ENCODE assay signal across 10 mouse cellular contexts in genomic region chr9:72753741-72754140, GRCm38 (mm10). TPM values are rescaled to one million over a fixed set of nuclear protein-coding genes. Genes with fewer than 3 reads are reported as not detected.
DNase-seq lines count a peak whose midpoint lies in the region; ATAC-seq and TF ChIP-seq lines count a peak whose summit lies in the region.
"Had no signal": no experiment of that assay in that cellular context is flagged by ENCODE, and none has a peak within 500 bp of the region (broad histone marks: within the 10 kb centered on the region; RNA-seq: fewer than 3 reads in every experiment).

No protein-coding gene starts in this region.

- 73% methylated on average over 7 of the region's 7 CpGs for WGBS in bone marrow, adult 2 months
- 4% methylated on average over 7 of the region's 7 CpGs for WGBS in forebrain, embryonic 16.5 days
- WGBS in midbrain, postnatal 0 days = 16% methylated on average over 7 of the region's 7 CpGs

- H3K27ac ChIP-seq in bone marrow, adult 2 months (ENCODE audit: control insufficient read depth, insufficient read depth, low read depth, low read length, poor library complexity) = peak overlapping the region; percentile 34; the same call in 1 of the 2 replicates
- H3K27ac ChIP-seq in forebrain, embryonic 16.5 days (ENCODE audit: low read length) = no peak overlapping the region
- no peak overlapping the region for H3K27ac ChIP-seq in midbrain, postnatal 0 days (ENCODE audit: low read depth, low read length)
- H3K27ac ChIP-seq: kidney, postnatal 0 days had no signal

- peaks cover 2% of the 10 kb centered on the region; the same call in 1 of the 2 replicates for H3K4me1 ChIP-seq in bone marrow, adult 2 months (ENCODE audit: control insufficient read depth, insufficient read depth, low read length)
- H3K4me1 ChIP-seq in forebrain, embryonic 16.5 days (replicated peaks; ENCODE audit: control insufficient read depth, insufficient read depth, low read length) = peaks cover 6% of the 10 kb centered on the region; the same call in 1 of the 2 replicates
- H3K4me1 ChIP-seq in midbrain, postnatal 0 days (ENCODE audit: insufficient read depth, low read length) = no peaks in the 10 kb centered on the region

- no peak for TF ChIP-seq CTCF in bone marrow, adult 2 months (IDR thresholded peaks at IDR 0.05; ENCODE audit: control insufficient read depth, insufficient read depth, low read length)
- no peak for TF ChIP-seq CTCF in midbrain, postnatal 0 days (IDR thresholded peaks at IDR 0.05)

- H3K4me3 ChIP-seq in bone marrow, adult 2 months (replicated peaks; ENCODE audit: control insufficient read depth, low read depth, low read length) = no peak overlapping the region
- H3K4me3 ChIP-seq in forebrain, embryonic 16.5 days (replicated peaks; ENCODE audit: low read length) = no peak overlapping the region
- no peak overlapping the region for H3K4me3 ChIP-seq in midbrain, postnatal 0 days (ENCODE audit: low read depth, low read length)

- peak; percentile 41 for ATAC-seq in forebrain, embryonic 16.5 days
- ATAC-seq in midbrain, postnatal 0 days (ENCODE audit: low FRiP score) = no peak
- ATAC-seq: activated CD4-positive, CD25-positive, alpha-beta regulatory T cell, adult 4 months had no signal

- TF ChIP-seq POLR2A in bone marrow, adult 2 months (IDR thresholded peaks at IDR 0.05; ENCODE audit: borderline replicate concordance, control insufficient read depth, low read depth, low read length) = no peak

- H3K27me3 ChIP-seq in forebrain, embryonic 16.5 days (replicated peaks; ENCODE audit: control insufficient read depth, insufficient read depth, low read length) = no peaks in the 10 kb centered on the region
- no peaks in the 10 kb centered on the region for H3K27me3 ChIP-seq in midbrain, postnatal 0 days (ENCODE audit: insufficient read depth, low read length)

- DNase-seq in cerebellum, postnatal 10 days = peak; percentile 81 to 86
- peak; percentile 68 for DNase-seq in midbrain, postnatal 0 days (ENCODE audit: low spot score)
- no peak for DNase-seq in layer of hippocampus, adult 18-20 months (ENCODE audit: low spot score in 2 of 2)
- DNase-seq in kidney, postnatal 14 days = no peak
- DNase-seq in heart, adult 9 months (ENCODE audit: low spot score in 2 of 2) = no peak
- DNase-seq: gastrocnemius, postnatal 14 days had no signal

- no peaks in the 10 kb centered on the region for H3K9me3 ChIP-seq in forebrain, embryonic 16.5 days (ENCODE audit: control insufficient read depth, low read length)
- no peaks in the 10 kb centered on the region for H3K9me3 ChIP-seq in midbrain, postnatal 0 days (ENCODE audit: low read length)

- H3K4me2 ChIP-seq in forebrain, embryonic 16.5 days (ENCODE audit: low read length) = no peak overlapping the region
- H3K4me2 ChIP-seq in midbrain, postnatal 0 days (ENCODE audit: low read depth, low read length, poor library complexity, severe bottlenecking) = no peak overlapping the region

- no peak overlapping the region; the same call in 1 of the 2 replicates for H3K9ac ChIP-seq in forebrain, embryonic 16.5 days (replicated peaks; ENCODE audit: low read depth, low read length)
- H3K9ac ChIP-seq in midbrain, postnatal 0 days (replicated peaks; ENCODE audit: low read length, poor library complexity, severe bottlenecking) = no peak overlapping the region

- H3K36me3 ChIP-seq in forebrain, embryonic 16.5 days (ENCODE audit: control insufficient read depth, insufficient read depth) = peaks cover 10% of the 10 kb centered on the region
- peaks cover 5% of the 10 kb centered on the region for H3K36me3 ChIP-seq in midbrain, postnatal 0 days (ENCODE audit: insufficient read depth, low read length)

RNA-seq across cellular contexts. Expression of gene Prtg, which starts 52.9 kb away (rescaled TPM):
- polyA plus RNA-seq in bone marrow, adult 2 months (2011; ENCODE audit: insufficient read depth, insufficient read length, low replicate concordance, missing spikeins) = 0.32 and 0.55 TPM in 2 replicates
- 0.19 and 0.21 TPM in 2 replicates for polyA plus RNA-seq in forebrain, embryonic 16.5 days (2015; fragmentation: Nextera tagmentation; extraction: Ambion mirVana)
- 0.66 and 0.93 TPM in 2 replicates for total RNA-seq in midbrain, postnatal 0 days (2014; rRNA removed)
- polyA plus RNA-seq in midbrain, postnatal 0 days (2015; fragmentation: Nextera tagmentation; extraction: Ambion mirVana) = 0.25 and 0.32 TPM in 2 replicates
- total RNA-seq in layer of hippocampus, adult 18-20 months (2021) = 1 to 10 TPM; 3.0 to 3.1 TPM
- polyA plus RNA-seq: activated CD4-positive, CD25-positive, alpha-beta regulatory T cell, adult 4 months had no signal

Comparison
In these comparisons a context has a peak if more than half of its experiments do, and no peak if none do; other contexts are left out.
1. DNase-seq: peak in cerebellum, postnatal 10 days (2 of 2) and midbrain, postnatal 0 days (single experiment); none in layer of hippocampus, adult 18-20 months (0 of 2), kidney, postnatal 14 days (single experiment) and heart, adult 9 months (0 of 2).